Mouse (Mus musculus): ENCODE measurements around the gene BC034090. TPM values are rescaled to one million over a fixed set of nuclear protein-coding genes. Genes with fewer than 3 reads are reported as not detected.

Gene BC034090
- polyA plus RNA-seq, 1 experiment from 2014 or later, result 3.9 TPM

DNA sequence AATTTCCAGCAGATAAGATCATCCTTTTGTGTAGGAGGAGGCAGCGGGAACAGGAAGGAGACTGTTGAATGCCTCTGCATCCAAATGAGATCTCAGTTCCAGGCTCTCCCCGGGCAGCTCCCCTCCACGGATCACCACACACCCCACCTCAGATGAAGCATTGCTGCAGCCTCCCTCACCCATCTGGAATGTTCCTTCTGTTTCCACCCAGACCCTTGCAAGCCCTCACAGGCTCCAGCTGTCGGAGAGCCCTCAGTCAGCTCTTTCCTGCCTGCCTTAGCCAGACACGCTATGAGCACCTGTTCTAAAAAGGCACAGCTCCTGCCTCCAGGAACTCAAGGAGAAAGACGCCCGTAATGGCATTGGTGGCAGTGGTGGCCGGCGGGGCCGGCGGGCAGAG is 6.9 kb downstream of the BC034090 start:
- peaks cover 17% of the 10 kb centered on the region for H3K4me1 ChIP-seq (ENCODE audit: insufficient read depth)
- no peak for TF ChIP-seq CTCF (IDR thresholded peaks at IDR 0.05; ENCODE audit: low read depth)
- H3K9me3 ChIP-seq (ENCODE audit: low read depth, low read length), result no peaks in the 10 kb centered on the region
- H3K4me3 ChIP-seq (ENCODE audit: low read depth, low read length), result no peak overlapping the region
- H3K27ac ChIP-seq (ENCODE audit: low read depth), result no peak overlapping the region
- no peaks in the 10 kb centered on the region for H3K27me3 ChIP-seq (ENCODE audit: insufficient read depth, low read length)
- 70% methylated on average over 11 of the region's 11 CpGs for WGBS
- no peak for DNase-seq
- no peak overlapping the region for H3K4me2 ChIP-seq
- no peak for ATAC-seq (ENCODE audit: insufficient read depth)
- H3K36me3 ChIP-seq (ENCODE audit: insufficient read depth), result peaks cover 14% of the 10 kb centered on the region
- H3K9ac ChIP-seq, result no peak overlapping the region

DNA sequence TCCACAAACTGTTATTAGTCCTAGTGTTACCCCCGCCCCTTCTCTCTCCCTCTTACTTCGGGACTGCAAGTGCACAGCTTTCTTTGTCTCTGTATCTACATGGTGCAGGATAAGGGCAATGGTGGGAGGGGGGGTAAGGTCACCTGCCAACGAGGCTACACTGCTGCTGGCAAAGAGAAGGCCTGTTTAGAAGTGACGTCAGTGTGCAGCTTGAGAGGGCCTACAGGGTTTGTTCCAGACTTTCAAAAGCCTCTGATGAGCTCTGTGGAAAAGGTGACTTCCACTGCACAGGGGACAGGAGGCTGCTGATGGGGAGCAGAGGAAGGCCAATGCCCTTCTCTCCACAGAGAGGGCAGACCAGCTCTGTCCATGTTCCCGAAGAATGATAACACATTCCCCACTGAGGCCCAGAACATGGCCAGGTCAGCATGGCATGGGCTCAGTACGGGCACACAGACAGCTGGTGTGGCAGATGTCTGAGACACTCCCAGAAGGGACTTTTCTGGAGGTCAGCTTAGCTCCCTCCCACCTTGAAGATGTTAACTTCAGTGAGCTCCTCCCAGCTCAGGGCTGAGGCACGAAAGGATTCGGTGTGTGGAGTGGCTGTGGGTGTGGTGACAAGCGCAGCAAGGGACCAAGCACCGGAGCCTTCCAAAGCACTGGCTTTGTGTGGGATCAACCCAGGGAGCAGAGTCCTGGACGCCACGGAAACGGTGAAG is 7.8 kb downstream of the BC034090 start:
- no peak for ATAC-seq (ENCODE audit: insufficient read depth)
- DNase-seq, result no peak
- H3K9me3 ChIP-seq (ENCODE audit: low read depth, low read length), result no peaks in the 10 kb centered on the region
- peaks cover 21% of the 10 kb centered on the region for H3K4me1 ChIP-seq (ENCODE audit: insufficient read depth)
- WGBS, result 55% methylated on average over 13 of the region's 13 CpGs
- H3K36me3 ChIP-seq (ENCODE audit: insufficient read depth), result peaks cover 14% of the 10 kb centered on the region
- no peak overlapping the region for H3K4me3 ChIP-seq (ENCODE audit: low read depth, low read length)
- no peak overlapping the region for H3K4me2 ChIP-seq
- TF ChIP-seq CTCF (IDR thresholded peaks at IDR 0.05; ENCODE audit: low read depth), result no peak
- peak overlapping the region; percentile 30; the same call in 1 of the 2 replicates for H3K27ac ChIP-seq (ENCODE audit: low read depth)
- H3K9ac ChIP-seq, result no peak overlapping the region
- no peaks in the 10 kb centered on the region for H3K27me3 ChIP-seq (ENCODE audit: insufficient read depth, low read length)

GRCm38 (mm10) chr1:155235641-155236040 is 8.6 kb downstream of the BC034090 start:
- no peak overlapping the region for H3K9ac ChIP-seq
- no peak for TF ChIP-seq CTCF (IDR thresholded peaks at IDR 0.05; ENCODE audit: low read depth)
- no peak overlapping the region for H3K4me2 ChIP-seq
- no peaks in the 10 kb centered on the region for H3K9me3 ChIP-seq (ENCODE audit: low read depth, low read length)
- no peak overlapping the region for H3K27ac ChIP-seq (ENCODE audit: low read depth)
- ATAC-seq (ENCODE audit: insufficient read depth) (no peak), DNase-seq (no peak)
- H3K4me1 ChIP-seq (ENCODE audit: insufficient read depth), result peaks cover 21% of the 10 kb centered on the region
- no peak overlapping the region for H3K4me3 ChIP-seq (ENCODE audit: low read depth, low read length)
- H3K36me3 ChIP-seq (ENCODE audit: insufficient read depth), result peaks cover 11% of the 10 kb centered on the region
- no peaks in the 10 kb centered on the region for H3K27me3 ChIP-seq (ENCODE audit: insufficient read depth, low read length)
- WGBS, result 9% methylated on average over 2 of the region's 2 CpGs

GRCm38 (mm10) chr1:155233931-155234607 is 10.2 kb downstream of the BC034090 start:
- Histone ChIP-seq H3K27ac (ENCODE audit: low read depth) (peak overlapping the region; percentile 86), H3K4me2 (peak overlapping the region; percentile 1; the same call in 1 of the 2 replicates), H3K9ac (no peak overlapping the region), H3K4me3 (ENCODE audit: low read depth, low read length) (no peak overlapping the region), H3K9me3 (ENCODE audit: low read depth, low read length) (no peaks in the 10 kb centered on the region), H3K4me1 (ENCODE audit: insufficient read depth) (peaks cover 23% of the 10 kb centered on the region), H3K36me3 (ENCODE audit: insufficient read depth) (no peaks in the 10 kb centered on the region; the same call in 1 of the 2 replicates), H3K27me3 (ENCODE audit: insufficient read depth, low read length) (no peaks in the 10 kb centered on the region)
- ATAC-seq (ENCODE audit: insufficient read depth), result peak; percentile 83
- peak; percentile 86 for DNase-seq
- WGBS, result 32% methylated on average over 14 of the region's 14 CpGs
- TF ChIP-seq CTCF (IDR thresholded peaks at IDR 0.05; ENCODE audit: low read depth), result no peak

DNA sequence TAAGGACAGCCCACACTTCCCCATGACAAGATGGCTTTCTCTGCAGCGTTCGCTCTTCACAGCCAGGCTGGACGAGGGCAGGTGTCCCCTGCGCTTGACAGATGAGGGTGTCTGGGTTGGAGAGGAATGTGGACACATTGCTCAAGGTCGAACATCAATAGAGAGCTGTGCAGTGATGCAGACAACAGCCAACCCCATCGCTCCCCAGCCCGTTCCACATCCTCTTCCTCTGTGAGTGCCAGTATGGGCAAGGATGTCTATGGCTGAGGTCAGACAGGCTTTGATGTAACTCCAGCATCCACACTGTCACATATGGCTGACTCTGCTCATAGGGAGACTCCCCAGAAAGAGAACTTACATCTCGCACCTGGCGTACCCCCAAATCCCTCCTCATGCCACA is 10.9 kb downstream of the BC034090 start:
- no peak overlapping the region for H3K9ac ChIP-seq
- no peaks in the 10 kb centered on the region; the same call in 1 of the 2 replicates for H3K36me3 ChIP-seq (ENCODE audit: insufficient read depth)
- H3K4me1 ChIP-seq (ENCODE audit: insufficient read depth), result peaks cover 23% of the 10 kb centered on the region
- H3K9me3 ChIP-seq (ENCODE audit: low read depth, low read length), result no peaks in the 10 kb centered on the region
- DNase-seq, result no peak
- ATAC-seq (ENCODE audit: insufficient read depth), result peak; percentile 4; the same call in 1 of the 2 replicates
- no peak for TF ChIP-seq CTCF (IDR thresholded peaks at IDR 0.05; ENCODE audit: low read depth)
- WGBS, result 63% methylated on average over 9 of the region's 9 CpGs
- no peak overlapping the region for H3K4me3 ChIP-seq (ENCODE audit: low read depth, low read length)
- peak overlapping the region; percentile 86 for H3K27ac ChIP-seq (ENCODE audit: low read depth)
- 0 out of 2 replicates have a peak overlapping the region, but pooled peaks have one; percentile 1 for H3K4me2 ChIP-seq
- no peaks in the 10 kb centered on the region for H3K27me3 ChIP-seq (ENCODE audit: insufficient read depth, low read length)

DNA sequence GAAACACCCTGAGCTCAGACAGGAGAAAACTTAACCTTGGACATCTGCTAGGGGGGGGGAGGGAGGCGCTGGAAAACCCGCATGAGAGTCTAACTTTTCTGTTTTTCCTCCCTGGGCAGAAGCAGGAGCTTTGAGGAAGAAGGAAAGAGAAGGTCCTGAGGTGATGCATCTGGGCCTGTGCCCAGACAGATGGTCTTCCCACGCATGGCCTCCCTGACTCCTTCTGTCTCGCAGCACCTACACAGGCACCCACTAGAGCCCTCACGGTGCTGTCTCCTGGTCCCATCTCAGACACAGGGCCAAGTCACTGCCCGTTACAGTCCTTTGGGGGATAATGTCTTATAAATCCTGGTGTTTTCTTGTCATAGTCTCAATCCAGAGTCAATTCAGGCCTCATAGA is 11.5 kb downstream of the BC034090 start:
- 45% methylated on average over 6 of the region's 6 CpGs for WGBS
- no peak for DNase-seq
- no peaks in the 10 kb centered on the region; the same call in 1 of the 2 replicates for H3K36me3 ChIP-seq (ENCODE audit: insufficient read depth)
- ATAC-seq (ENCODE audit: insufficient read depth), result no peak
- H3K4me2 ChIP-seq, result no peak overlapping the region
- no peak overlapping the region for H3K9ac ChIP-seq
- TF ChIP-seq CTCF (IDR thresholded peaks at IDR 0.05; ENCODE audit: low read depth), result no peak
- H3K4me3 ChIP-seq (ENCODE audit: low read depth, low read length), result no peak overlapping the region
- H3K27me3 ChIP-seq (ENCODE audit: insufficient read depth, low read length), result no peaks in the 10 kb centered on the region
- H3K27ac ChIP-seq (ENCODE audit: low read depth), result peak overlapping the region; percentile 86
- H3K4me1 ChIP-seq (ENCODE audit: insufficient read depth), result peaks cover 23% of the 10 kb centered on the region
- no peaks in the 10 kb centered on the region for H3K9me3 ChIP-seq (ENCODE audit: low read depth, low read length)

- H3K9ac ChIP-seq, result no peak overlapping the region
- no peaks in the 10 kb centered on the region for H3K27me3 ChIP-seq (ENCODE audit: insufficient read depth, low read length)
- ATAC-seq (ENCODE audit: insufficient read depth) (no peak), DNase-seq (no peak)
- no peak overlapping the region for H3K4me2 ChIP-seq
- H3K4me1 ChIP-seq (ENCODE audit: insufficient read depth), result peaks cover 23% of the 10 kb centered on the region
- H3K36me3 ChIP-seq (ENCODE audit: insufficient read depth), result no peaks in the 10 kb centered on the region; the same call in 1 of the 2 replicates
- H3K27ac ChIP-seq (ENCODE audit: low read depth), result peak overlapping the region; percentile 86
- H3K9me3 ChIP-seq (ENCODE audit: low read depth, low read length), result no peaks in the 10 kb centered on the region
- no peak overlapping the region for H3K4me3 ChIP-seq (ENCODE audit: low read depth, low read length)
- no peak for TF ChIP-seq CTCF (IDR thresholded peaks at IDR 0.05; ENCODE audit: low read depth)
- 60% methylated on average over 12 of the region's 12 CpGs for WGBS
Observed at GRCm38 (mm10) chr1:155232385-155232784, 11.9 kb downstream of the BC034090 start.
